Mouse (Mus musculus): ENCODE data around the gene Ago3.
A peak's percentile ranks its signal among the peaks of the same experiment; 100 is the strongest.

The Ago3 gene

GRCm38 (mm10) chr4:126310344-126310743 is 119.0 kb downstream of the Ago3 start:
- DNase-seq (ENCODE audit: low spot score): no peak

GRCm38 (mm10) chr4:126309922-126310309 is 119.4 kb downstream of the Ago3 start:
- DNase-seq (ENCODE audit: low spot score): peak; percentile 95

GRCm38 (mm10) chr4:126309211-126309921 is 120.0 kb downstream of the Ago3 start:
- DNase-seq (ENCODE audit: low spot score): no peak

- no peak for DNase-seq (ENCODE audit: low spot score)
Measured at GRCm38 (mm10) chr4:126306827-126307226, 122.5 kb downstream of the Ago3 start.

GRCm38 (mm10) chr4:126306058-126306457 is 123.3 kb downstream of the Ago3 start:
- DNase-seq (ENCODE audit: low spot score): no peak

GRCm38 (mm10) chr4:126305428-126305827 is 123.9 kb downstream of the Ago3 start:
- no peak for DNase-seq (ENCODE audit: low spot score)

GRCm38 (mm10) chr4:126303877-126304276 is 125.5 kb downstream of the Ago3 start:
- no peak for DNase-seq (ENCODE audit: low spot score)

GRCm38 (mm10) chr4:126301584-126302309 is 127.6 kb downstream of the Ago3 start:
- DNase-seq (ENCODE audit: low spot score): no peak

- no peak for DNase-seq (ENCODE audit: low spot score)
Measured at GRCm38 (mm10) chr4:126300916-126301583, 128.3 kb downstream of the Ago3 start.

- DNase-seq (ENCODE audit: low spot score): no peak
Measured at GRCm38 (mm10) chr4:126296617-126297101, 132.7 kb downstream of the Ago3 start.

- no peak for DNase-seq (ENCODE audit: low spot score)
Measured at GRCm38 (mm10) chr4:126295937-126296336, 133.4 kb downstream of the Ago3 start.

GRCm38 (mm10) chr4:126295152-126295551 is 134.2 kb downstream of the Ago3 start:
- no peak for DNase-seq (ENCODE audit: low spot score)

- DNase-seq (ENCODE audit: low spot score): no peak
Measured at GRCm38 (mm10) chr4:126291196-126291595, 138.2 kb downstream of the Ago3 start.

- DNase-seq (ENCODE audit: low spot score): no peak
Measured at GRCm38 (mm10) chr4:126290314-126290713, 139.0 kb downstream of the Ago3 start.

- DNase-seq (ENCODE audit: low spot score): no peak
Measured at GRCm38 (mm10) chr4:126288085-126288666, 141.2 kb downstream of the Ago3 start.

GRCm38 (mm10) chr4:126287302-126287995 is 141.9 kb downstream of the Ago3 start:
- DNase-seq (ENCODE audit: low spot score): no peak

GRCm38 (mm10) chr4:126286492-126286891 is 142.9 kb downstream of the Ago3 start, which contains the start of gene Col8a2:
TSS of gene Col8a2 (plus strand) at chr4:126286793.
- no peak for DNase-seq (ENCODE audit: low spot score)

GRCm38 (mm10) chr4:126283582-126283981 is 145.8 kb downstream of the Ago3 start:
- no peak for DNase-seq (ENCODE audit: low spot score)

GRCm38 (mm10) chr4:126281706-126282105 is 147.7 kb downstream of the Ago3 start:
- no peak for DNase-seq (ENCODE audit: low spot score)
